Mouse (Mus musculus) brown adipose tissue, adult 24 weeks (tissue): ENCODE measurements around the gene Exd1. TPM values are rescaled to one million over a fixed set of nuclear protein-coding genes. Genes with fewer than 3 reads are reported as not detected.

Source experiments
- polyA plus RNA-seq: library from polyadenylated mRNA; stranded (reverse); fragments of >200 nt; gene quantifications from 2 replicates; pipeline ENCODE4 v1.2.4, GENCODE M21; 2012; ENCODE audit not compliant: missing spikeins, insufficient read depth, insufficient read length

The Exd1 gene
- polyA plus RNA-seq, 1 experiment, result 2.9 TPM

Other genes starting within 250 kb of the Exd1 start
- 3.2 and 5.8 TPM in 2 replicates for gene Dll4, start 221.8 kb downstream of the Exd1 start, polyA plus RNA-seq
- 2.1 and 2.3 TPM in 2 replicates for gene Chac1, start 196.4 kb downstream of the Exd1 start, polyA plus RNA-seq
- 5.4 and 5.5 TPM in 2 replicates for gene Ino80, start 69.9 kb downstream of the Exd1 start, polyA plus RNA-seq
- gene Chp1, start 70 bp upstream of the Exd1 start, polyA plus RNA-seq, result 225 and 269 TPM in 2 replicates
- gene Nusap1, start 70.7 kb upstream of the Exd1 start, polyA plus RNA-seq, result 0.52 and 1.4 TPM in 2 replicates
- gene Oip5, start 70.8 kb upstream of the Exd1 start, polyA plus RNA-seq, result 0.59 TPM in 1 of 2 replicates, not detected in the other
- gene Ndufaf1, start 115.2 kb upstream of the Exd1 start, polyA plus RNA-seq, result 86.6 and 92.5 TPM in 2 replicates
- 11.6 and 14.8 TPM in 2 replicates for gene Rtf1, start 127.4 kb upstream of the Exd1 start, polyA plus RNA-seq
- gene Itpka, start 194.7 kb upstream of the Exd1 start, polyA plus RNA-seq, result 7.7 and 10.6 TPM in 2 replicates
- gene Ltk, start 212.8 kb upstream of the Exd1 start, polyA plus RNA-seq, result not detected in 2 replicates
- 4.8 and 6.0 TPM in 2 replicates for gene Rpap1, start 239.9 kb upstream of the Exd1 start, polyA plus RNA-seq